Mouse (Mus musculus): Measurements from ENCODE around the gene Cyp2f2. TPM values are rescaled to one million over a fixed set of nuclear protein-coding genes. Genes with fewer than 3 reads are reported as not detected.

Cyp2f2 gene
- total and polyA plus RNA-seq, 2 experiments: 658 to 2,426 TPM

DNA sequence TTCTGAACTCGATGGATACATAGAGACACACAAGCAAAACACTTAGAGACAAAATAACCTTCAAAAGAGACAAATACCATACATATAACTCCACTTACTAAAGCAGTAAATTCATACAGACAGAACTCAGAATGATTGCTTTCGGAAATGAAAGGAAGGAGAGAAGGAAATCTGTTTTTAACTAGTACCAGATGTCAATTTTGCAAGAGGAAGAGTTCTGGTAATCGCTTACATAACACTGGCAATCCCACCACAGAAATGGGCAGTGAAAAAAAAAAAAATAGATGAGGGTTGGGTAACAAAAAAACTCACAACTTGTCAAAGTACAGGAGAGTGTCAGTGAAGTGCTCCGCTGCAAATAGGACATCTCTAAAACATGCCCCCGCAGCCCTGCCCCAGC, 14.8 kb upstream of the Cyp2f2 start:
- DNase-seq (ENCODE audit: extremely low read depth, low read depth, low spot score): no peak
- H3K4me1 ChIP-seq (ENCODE audit: control insufficient read depth, insufficient read depth, low read length): no peaks in the 10 kb centered on the region
- no peak overlapping the region for H3K9ac ChIP-seq (ENCODE audit: low read depth, low read length)
- TF ChIP-seq POLR2A (IDR thresholded peaks at IDR 0.05; ENCODE audit: extremely low read depth, insufficient read depth, low read length): no peak
- TF ChIP-seq CTCF (IDR thresholded peaks at IDR 0.05; ENCODE audit: low read depth, low read length): no peak
- H3K4me3 ChIP-seq (ENCODE audit: insufficient read depth, low read depth, low read length): no peak overlapping the region
- H3K27ac ChIP-seq (replicated peaks; ENCODE audit: insufficient read depth, low read depth, low read length): no peak overlapping the region
- H3K79me2 ChIP-seq (ENCODE audit: control insufficient read depth, insufficient read depth, low read length): no peaks in the 10 kb centered on the region
- WGBS: 82% methylated on average over 5 of the region's 5 CpGs
- H3K27me3 ChIP-seq (ENCODE audit: control insufficient read depth, insufficient read depth, low read length): no peaks in the 10 kb centered on the region
- H3K36me3 ChIP-seq (ENCODE audit: control insufficient read depth, insufficient read depth, low read length): no peaks in the 10 kb centered on the region

GRCm38 (mm10) chr7:27110327-27110726, 9.4 kb upstream of the Cyp2f2 start:
- TF ChIP-seq CTCF (IDR thresholded peaks at IDR 0.05; ENCODE audit: low read depth, low read length) (no peak), POLR2A (IDR thresholded peaks at IDR 0.05; ENCODE audit: extremely low read depth, insufficient read depth, low read length) (no peak)

DNA sequence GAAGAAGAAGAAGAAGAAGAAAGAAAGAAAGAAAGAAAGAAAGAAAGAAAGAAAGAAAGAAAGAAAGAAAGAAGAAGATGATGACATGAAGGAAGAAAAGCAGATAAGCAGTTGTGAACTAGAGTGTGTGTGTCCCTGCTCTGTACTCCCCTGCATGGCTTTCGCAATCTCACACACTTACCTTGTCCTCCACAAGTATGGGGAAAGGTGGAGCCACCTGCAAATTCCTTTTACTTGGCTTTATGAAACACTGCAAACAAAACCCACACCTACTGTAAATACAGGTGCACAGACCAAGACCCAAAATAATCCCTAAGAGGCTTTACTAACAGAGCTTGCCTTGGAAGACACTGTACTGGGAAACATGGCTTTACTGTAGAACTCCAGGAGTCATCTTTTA, 8.7 kb upstream of the Cyp2f2 start:
- H3K4me3 ChIP-seq (ENCODE audit: insufficient read depth, low read depth, low read length): no peak overlapping the region
- no peaks in the 10 kb centered on the region for H3K27me3 ChIP-seq (ENCODE audit: control insufficient read depth, insufficient read depth, low read length)
- no peak for DNase-seq (ENCODE audit: extremely low read depth, low read depth, low spot score)
- TF ChIP-seq POLR2A (IDR thresholded peaks at IDR 0.05; ENCODE audit: extremely low read depth, insufficient read depth, low read length) (no peak), CTCF (IDR thresholded peaks at IDR 0.05; ENCODE audit: low read depth, low read length) (no peak)
- H3K4me1 ChIP-seq (ENCODE audit: control insufficient read depth, insufficient read depth, low read length): peaks cover 2% of the 10 kb centered on the region; the same call in 1 of the 2 replicates
- no peaks in the 10 kb centered on the region for H3K36me3 ChIP-seq (ENCODE audit: control insufficient read depth, insufficient read depth, low read length)
- no peaks in the 10 kb centered on the region for H3K79me2 ChIP-seq (ENCODE audit: control insufficient read depth, insufficient read depth, low read length)
- H3K27ac ChIP-seq (replicated peaks; ENCODE audit: insufficient read depth, low read depth, low read length): no peak overlapping the region
- WGBS: 89% methylated on average over 1 of the region's 1 CpGs
- no peak overlapping the region for H3K9ac ChIP-seq (ENCODE audit: low read depth, low read length)

More at GRCm38 (mm10) chr7:27110327-27110726, 9.4 kb upstream of the Cyp2f2 start:
- H3K9ac ChIP-seq (ENCODE audit: low read depth, low read length): no peak overlapping the region
- H3K79me2 ChIP-seq (ENCODE audit: control insufficient read depth, insufficient read depth, low read length): no peaks in the 10 kb centered on the region
- H3K4me3 ChIP-seq (ENCODE audit: insufficient read depth, low read depth, low read length): no peak overlapping the region
- H3K27ac ChIP-seq (replicated peaks; ENCODE audit: insufficient read depth, low read depth, low read length): no peak overlapping the region
- H3K36me3 ChIP-seq (ENCODE audit: control insufficient read depth, insufficient read depth, low read length): no peaks in the 10 kb centered on the region
- no peaks in the 10 kb centered on the region for H3K27me3 ChIP-seq (ENCODE audit: control insufficient read depth, insufficient read depth, low read length)
- no peak for DNase-seq (ENCODE audit: extremely low read depth, low read depth, low spot score)
- H3K4me1 ChIP-seq (ENCODE audit: control insufficient read depth, insufficient read depth, low read length): no peaks in the 10 kb centered on the region

GRCm38 (mm10) chr7:27111987-27112386, 7.7 kb upstream of the Cyp2f2 start:
- Histone ChIP-seq H3K4me3 (ENCODE audit: insufficient read depth, low read depth, low read length) (no peak overlapping the region), H3K36me3 (ENCODE audit: control insufficient read depth, insufficient read depth, low read length) (no peaks in the 10 kb centered on the region), H3K4me1 (ENCODE audit: control insufficient read depth, insufficient read depth, low read length) (peaks cover 4% of the 10 kb centered on the region; the same call in 1 of the 2 replicates), H3K79me2 (ENCODE audit: control insufficient read depth, insufficient read depth, low read length) (no peaks in the 10 kb centered on the region), H3K9ac (ENCODE audit: low read depth, low read length) (no peak overlapping the region), H3K27ac (replicated peaks; ENCODE audit: insufficient read depth, low read depth, low read length) (no peak overlapping the region), H3K27me3 (ENCODE audit: control insufficient read depth, insufficient read depth, low read length) (no peaks in the 10 kb centered on the region)
- no peak for DNase-seq (ENCODE audit: extremely low read depth, low read depth, low spot score)
- WGBS: 80% methylated on average over 3 of the region's 3 CpGs
- TF ChIP-seq CTCF (IDR thresholded peaks at IDR 0.05; ENCODE audit: low read depth, low read length): no peak
- TF ChIP-seq POLR2A (IDR thresholded peaks at IDR 0.05; ENCODE audit: extremely low read depth, insufficient read depth, low read length): no peak

GRCm38 (mm10) chr7:27118033-27118511, 1.6 kb upstream of the Cyp2f2 start:
- Histone ChIP-seq H3K4me3 (ENCODE audit: insufficient read depth, low read depth, low read length) (no peak overlapping the region), H3K27ac (replicated peaks; ENCODE audit: insufficient read depth, low read depth, low read length) (peak overlapping the region; percentile 62), H3K27me3 (ENCODE audit: control insufficient read depth, insufficient read depth, low read length) (no peaks in the 10 kb centered on the region), H3K36me3 (ENCODE audit: control insufficient read depth, insufficient read depth, low read length) (no peaks in the 10 kb centered on the region), H3K79me2 (ENCODE audit: control insufficient read depth, insufficient read depth, low read length) (no peaks in the 10 kb centered on the region), H3K4me1 (ENCODE audit: control insufficient read depth, insufficient read depth, low read length) (peaks cover 13% of the 10 kb centered on the region), H3K9ac (ENCODE audit: low read depth, low read length) (peak overlapping the region; percentile 0; the same call in 1 of the 2 replicates)
- TF ChIP-seq CTCF (IDR thresholded peaks at IDR 0.05; ENCODE audit: low read depth, low read length) (no peak), POLR2A (IDR thresholded peaks at IDR 0.05; ENCODE audit: extremely low read depth, insufficient read depth, low read length) (no peak)
- DNase-seq (ENCODE audit: extremely low read depth, low read depth, low spot score): peak; percentile 87
- 61% methylated on average over 4 of the region's 4 CpGs for WGBS

DNA sequence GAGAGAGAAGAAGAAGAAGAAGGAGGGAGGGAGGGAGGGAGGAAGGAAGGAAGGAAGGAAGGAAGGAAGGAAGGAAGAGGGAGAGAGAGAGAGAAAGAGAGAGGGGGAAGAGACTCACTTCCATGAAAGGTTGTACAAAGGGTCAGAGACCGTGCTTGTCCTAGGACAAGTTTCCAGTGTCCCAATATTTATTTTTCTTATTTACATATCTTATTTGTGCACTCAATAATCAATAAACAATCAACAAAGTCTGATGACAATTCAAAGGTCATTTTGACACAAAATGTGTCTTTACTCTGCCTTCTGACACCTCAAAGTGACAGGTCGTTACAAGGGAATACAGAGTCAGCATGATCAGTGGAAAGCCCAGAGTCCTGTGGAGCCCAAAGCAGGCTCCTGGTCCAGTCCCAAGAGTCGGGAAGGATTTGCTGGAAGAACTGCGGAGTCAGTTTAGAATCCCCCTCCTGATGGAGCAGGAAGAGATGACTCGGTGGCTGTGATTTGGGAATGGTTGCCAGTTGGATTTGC, 4.7 kb downstream of the Cyp2f2 start:
- TF ChIP-seq POLR2A (IDR thresholded peaks at IDR 0.05; ENCODE audit: extremely low read depth, insufficient read depth, low read length) (no peak), CTCF (IDR thresholded peaks at IDR 0.05; ENCODE audit: low read depth, low read length) (no peak)
- Histone ChIP-seq H3K27me3 (ENCODE audit: control insufficient read depth, insufficient read depth, low read length) (no peaks in the 10 kb centered on the region), H3K9ac (ENCODE audit: low read depth, low read length) (peak overlapping the region; percentile 43), H3K36me3 (ENCODE audit: control insufficient read depth, insufficient read depth, low read length) (peaks cover 7% of the 10 kb centered on the region), H3K79me2 (ENCODE audit: control insufficient read depth, insufficient read depth, low read length) (no peaks in the 10 kb centered on the region), H3K27ac (replicated peaks; ENCODE audit: insufficient read depth, low read depth, low read length) (peak overlapping the region; percentile 74), H3K4me3 (ENCODE audit: insufficient read depth, low read depth, low read length) (peak overlapping the region; percentile 28), H3K4me1 (ENCODE audit: control insufficient read depth, insufficient read depth, low read length) (peaks cover 13% of the 10 kb centered on the region)
- peak; percentile 98 for DNase-seq (ENCODE audit: extremely low read depth, low read depth, low spot score)
- 13% methylated on average over 5 of the region's 5 CpGs for WGBS
